Mouse (Mus musculus) lung, embryonic 14.5 days (tissue): ENCODE results near the gene Mzf1. TPM values are rescaled to one million over a fixed set of nuclear protein-coding genes. Genes with fewer than 3 reads are reported as not detected.

Source experiments
- ATAC-seq: fragments of 200-750 bp; cut with Nextera tagmentation; 2 replicates; pipeline ENCODE4 v1.8.0; 2017; ENCODE audit warnings: mild to moderate bottlenecking, moderate TSS enrichment, moderate library complexity; ENCODE audit not compliant: insufficient read depth
- DNase-seq: peaks from one replicate; pipeline ENCODE4 v3.0.0-alpha.2; 2015
- H3K27ac ChIP-seq: fragments of 300-500 bp; sonication (generic); 2 replicates; pipeline ENCODE4 v1.5.1; 2014; ENCODE audit warnings: low read depth, mild to moderate bottlenecking, moderate library complexity
- H3K27me3 ChIP-seq: fragments of 300-500 bp; sonication (generic); 2 replicates; pipeline ENCODE4 v1.6.1; 2014; ENCODE audit warnings: low read length, control low read depth; ENCODE audit not compliant: insufficient read depth
- H3K36me3 ChIP-seq: fragments of 300-500 bp; sonication (generic); 2 replicates; pipeline ENCODE4 v1.6.1; 2014; ENCODE audit warnings: control low read depth; ENCODE audit not compliant: insufficient read depth
- H3K4me1 ChIP-seq: fragments of 300-500 bp; sonication (generic); 2 replicates; pipeline ENCODE4 v1.6.1; 2014; ENCODE audit warnings: antibody characterized with exemption, control low read depth; ENCODE audit not compliant: insufficient read depth
- H3K4me2 ChIP-seq: fragments of 300-500 bp; sonication (generic); 2 replicates; pipeline ENCODE4 v1.6.1; 2014; ENCODE audit warnings: mild to moderate bottlenecking
- H3K4me3 ChIP-seq: fragments of 300-500 bp; sonication (generic); 2 replicates; pipeline ENCODE4 v1.5.1; 2014; ENCODE audit warnings: low read depth, low read length
- H3K9ac ChIP-seq: fragments of 300-500 bp; sonication (generic); 2 replicates; pipeline ENCODE4 v1.6.1; 2014
- H3K9me3 ChIP-seq: fragments of 300-500 bp; sonication (generic); 2 replicates; pipeline ENCODE4 v1.6.1; 2016; ENCODE audit warnings: low read depth, low read length, control low read depth
- CTCF ChIP-seq: IDR thresholded peaks from 2 replicates; pipeline ENCODE4 v1.5.1; 2016; ENCODE audit warnings: antibody characterized with exemption, low read depth
- WGBS: fragments of 180-500 bp; shearing (Covaris S2); extraction: QIAGEN DNeasy Blood & Tissue Kit; methylation state at CpG from one replicate; pipeline ENCODE4 v1.1.7; 2014; 5-methylcytosine and 5-hydroxymethylcytosine counted together
- polyA plus RNA-seq: library from polyadenylated mRNA; unstranded; fragments of >200 nt; fragmentation: Nextera tagmentation; extraction: Ambion mirVana; gene quantifications from 2 replicates; pipeline ENCODE4 v1.2.1, GENCODE M21; 2014

Gene Mzf1
- polyA plus RNA-seq, 1 experiment from 2014 or later = 2.3 TPM

DNA sequence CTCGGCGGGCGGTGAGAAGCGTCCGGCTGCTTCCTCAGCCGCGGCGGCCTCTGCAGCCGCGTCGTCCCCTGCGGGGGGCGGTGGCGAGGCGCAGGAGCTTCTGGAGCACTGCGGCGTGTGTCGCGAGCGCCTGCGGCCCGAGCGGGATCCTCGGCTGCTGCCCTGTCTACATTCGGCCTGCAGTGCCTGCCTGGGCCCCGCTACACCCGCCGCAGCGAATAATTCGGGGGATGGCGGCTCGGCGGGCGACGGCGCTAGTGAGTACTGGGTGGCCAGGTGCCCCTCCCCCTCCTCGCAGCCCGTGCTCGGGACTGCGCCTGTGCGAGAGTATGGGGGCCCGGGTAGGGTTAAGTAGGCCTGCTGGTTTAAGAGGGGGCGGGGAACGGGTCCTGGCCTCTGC is 29.8 kb downstream of the Mzf1 start:
- peak overlapping the region; percentile 96 for H3K4me3 ChIP-seq
- ATAC-seq = peak; percentile 38
- peak; percentile 39 for TF ChIP-seq CTCF
- H3K27me3 ChIP-seq = no peaks in the 10 kb centered on the region
- under 1% methylated on average over 44 of the region's 44 CpGs for WGBS
- H3K27ac ChIP-seq = peak overlapping the region; percentile 99
- peak overlapping the region; percentile 96 for H3K9ac ChIP-seq
- peaks cover 48% of the 10 kb centered on the region for H3K36me3 ChIP-seq
- H3K9me3 ChIP-seq = no peaks in the 10 kb centered on the region
- DNase-seq = peak; percentile 80
- no peaks in the 10 kb centered on the region for H3K4me1 ChIP-seq
- peak overlapping the region; percentile 83 for H3K4me2 ChIP-seq

DNA sequence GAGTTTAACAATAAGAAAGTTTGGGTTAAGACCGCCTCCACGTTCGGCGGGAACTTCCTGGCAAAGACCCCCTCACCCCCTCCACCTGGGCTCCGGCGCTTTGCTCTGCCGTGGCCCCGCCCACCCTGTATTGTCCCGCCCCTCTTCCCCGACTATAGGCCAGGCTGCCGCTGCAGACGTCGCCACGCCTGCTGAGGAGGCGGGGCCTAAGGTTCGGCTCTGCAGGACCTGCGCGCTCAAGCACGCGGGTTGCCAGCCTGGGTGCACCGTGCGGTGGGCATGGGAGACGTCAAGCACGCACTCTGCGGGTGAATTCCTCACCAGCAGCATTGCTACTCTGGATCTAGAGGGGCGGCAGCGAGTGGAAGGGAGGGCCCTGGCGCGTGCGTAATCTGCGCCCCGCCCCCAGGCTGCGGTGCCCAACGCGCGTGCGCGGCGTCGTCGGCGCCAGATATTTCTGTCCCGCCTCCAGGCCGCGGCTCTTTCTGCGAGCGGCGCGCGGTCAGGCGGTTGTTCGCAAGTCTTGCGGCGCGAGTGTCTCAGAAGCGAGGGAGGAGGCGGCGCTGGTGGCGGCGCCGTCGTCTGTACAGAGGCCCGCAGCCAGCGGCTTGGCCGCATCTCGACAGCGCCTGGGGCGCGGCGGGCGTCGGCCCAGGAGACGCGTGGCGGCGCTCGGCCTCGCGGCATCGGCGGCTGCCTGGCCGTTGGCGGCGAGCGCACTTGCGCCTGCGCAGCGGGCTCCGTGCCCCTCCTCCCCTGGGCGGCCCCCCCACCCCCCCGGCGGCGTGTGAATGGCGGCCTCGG is 30.4 kb downstream of the Mzf1 start:
- Histone ChIP-seq H3K27ac (peak overlapping the region; percentile 99), H3K27me3 (no peaks in the 10 kb centered on the region), H3K9me3 (no peaks in the 10 kb centered on the region), H3K36me3 (peaks cover 41% of the 10 kb centered on the region), H3K4me1 (no peaks in the 10 kb centered on the region), H3K9ac (peak overlapping the region; percentile 96), H3K4me2 (peak overlapping the region; percentile 83), H3K4me3 (peak overlapping the region; percentile 96)
- ATAC-seq = peak; percentile 81
- under 1% methylated on average over 94 of the region's 95 CpGs for WGBS
- 0 out of 2 replicates have a peak, but pooled peaks have one; percentile 16 for TF ChIP-seq CTCF
- peak; percentile 97 for DNase-seq

DNA sequence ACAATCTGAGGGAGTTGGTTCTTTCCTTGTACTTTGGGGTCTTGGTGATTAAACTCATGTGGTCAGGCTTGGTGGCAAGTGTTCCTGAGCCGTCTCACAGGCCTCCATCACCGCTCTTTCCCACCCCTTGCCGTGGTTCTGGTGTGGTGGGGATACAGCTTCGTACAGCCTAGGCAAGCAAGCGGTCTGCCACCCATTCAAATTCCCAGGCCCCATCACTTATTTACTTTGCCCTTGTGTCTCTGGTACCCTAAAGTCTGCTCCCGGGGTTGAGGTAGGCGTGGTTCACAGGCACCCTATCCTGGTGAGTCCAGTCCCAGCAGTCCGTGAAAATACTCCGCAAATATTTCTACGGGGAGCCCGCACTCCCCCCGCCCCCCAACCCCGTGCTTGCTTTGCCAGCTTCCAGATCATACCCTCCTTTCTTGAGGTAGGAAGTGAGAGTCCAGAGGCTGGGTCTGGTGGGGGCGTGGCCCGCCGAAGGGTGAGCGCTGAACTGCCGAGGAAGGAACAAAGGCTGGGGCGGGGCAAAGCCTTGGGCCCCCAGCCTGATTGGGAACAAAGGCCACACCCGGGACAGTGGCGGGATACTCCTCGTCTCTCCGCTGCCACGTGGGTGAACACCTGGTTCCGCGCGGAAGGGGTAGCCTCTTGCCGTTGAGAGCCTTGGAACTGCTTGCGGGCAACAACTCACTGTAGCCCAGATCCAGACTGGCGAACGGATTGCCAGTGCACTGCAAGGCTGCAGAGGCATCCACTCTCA is 31.6 kb downstream of the Mzf1 start:
- H3K4me3 ChIP-seq = peak overlapping the region; percentile 96
- WGBS = 3% methylated on average over 31 of the region's 31 CpGs
- ATAC-seq = peak; percentile 72

DNA sequence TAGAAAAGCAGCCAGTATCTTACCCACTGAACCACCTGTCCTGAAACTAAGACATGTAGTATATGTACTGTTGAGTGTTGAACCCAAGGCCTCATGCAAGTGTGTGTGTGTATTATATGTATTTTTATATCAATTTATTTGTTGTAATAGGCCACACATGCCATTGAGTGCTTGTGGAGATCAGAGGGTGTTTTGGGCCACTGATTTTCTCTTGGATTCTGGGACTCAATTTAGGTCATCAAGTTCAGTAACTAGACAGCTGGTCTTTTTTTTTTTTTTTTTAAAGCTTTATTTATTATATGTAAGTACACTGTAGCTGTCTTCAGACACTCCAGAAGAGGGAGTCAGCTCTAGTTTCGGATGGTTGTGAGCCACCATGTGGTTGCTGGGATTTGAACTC is 39.3 kb downstream of the Mzf1 start:
- no peaks in the 10 kb centered on the region for H3K27me3 ChIP-seq
- DNase-seq = no peak
- H3K27ac ChIP-seq = no peak overlapping the region
- H3K36me3 ChIP-seq = no peaks in the 10 kb centered on the region
- no peak overlapping the region for H3K9ac ChIP-seq
- no peak overlapping the region for H3K4me2 ChIP-seq
- no peaks in the 10 kb centered on the region for H3K4me1 ChIP-seq
- WGBS = 88% methylated on average over 1 of the region's 1 CpGs
- TF ChIP-seq CTCF = no peak
- ATAC-seq = no peak
- no peaks in the 10 kb centered on the region for H3K9me3 ChIP-seq
- no peak overlapping the region for H3K4me3 ChIP-seq

More for the DNA sequence above, 31.6 kb downstream of the Mzf1 start:
- Histone ChIP-seq H3K9ac (peak overlapping the region; percentile 96), H3K36me3 (peaks cover 30% of the 10 kb centered on the region), H3K4me2 (peak overlapping the region; percentile 83), H3K4me1 (no peaks in the 10 kb centered on the region), H3K27ac (peak overlapping the region; percentile 99), H3K27me3 (no peaks in the 10 kb centered on the region), H3K9me3 (no peaks in the 10 kb centered on the region)
- TF ChIP-seq CTCF = no peak
- peak; percentile 94 for DNase-seq

DNA sequence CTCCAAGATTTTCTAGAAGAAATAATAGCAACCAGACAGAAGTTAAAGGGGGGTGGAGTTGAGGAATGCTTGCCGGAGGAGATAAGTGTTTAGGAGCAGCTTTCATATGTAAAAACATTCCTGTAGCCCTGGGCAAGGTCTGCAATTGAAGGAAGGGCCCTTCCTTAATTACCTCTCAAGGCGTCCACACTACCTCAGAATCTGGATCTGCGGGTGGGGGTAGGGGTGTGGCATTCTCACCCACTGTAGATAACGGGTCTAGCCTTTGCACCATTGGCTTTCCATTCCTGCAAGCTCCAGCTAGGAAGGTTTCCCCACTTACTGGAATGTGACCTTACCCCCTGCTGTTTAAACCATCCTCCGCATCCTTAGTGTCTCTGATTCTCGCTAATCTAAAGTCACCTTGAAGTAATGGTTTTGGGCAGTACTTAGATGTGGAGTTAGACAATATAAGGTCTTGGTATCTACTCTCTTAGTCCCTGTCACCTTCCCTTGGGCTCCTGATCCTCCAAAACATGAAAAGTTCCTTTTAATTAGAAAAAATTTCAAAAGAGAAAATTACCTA is 40.2 kb downstream of the Mzf1 start:
- no peak for DNase-seq
- Histone ChIP-seq H3K36me3 (no peaks in the 10 kb centered on the region), H3K4me2 (no peak overlapping the region), H3K9me3 (no peaks in the 10 kb centered on the region), H3K9ac (no peak overlapping the region), H3K4me3 (no peak overlapping the region), H3K27ac (no peak overlapping the region), H3K27me3 (no peaks in the 10 kb centered on the region), H3K4me1 (no peaks in the 10 kb centered on the region)
- WGBS = 44% methylated on average over 6 of the region's 6 CpGs
- ATAC-seq = no peak
- TF ChIP-seq CTCF = no peak

DNA sequence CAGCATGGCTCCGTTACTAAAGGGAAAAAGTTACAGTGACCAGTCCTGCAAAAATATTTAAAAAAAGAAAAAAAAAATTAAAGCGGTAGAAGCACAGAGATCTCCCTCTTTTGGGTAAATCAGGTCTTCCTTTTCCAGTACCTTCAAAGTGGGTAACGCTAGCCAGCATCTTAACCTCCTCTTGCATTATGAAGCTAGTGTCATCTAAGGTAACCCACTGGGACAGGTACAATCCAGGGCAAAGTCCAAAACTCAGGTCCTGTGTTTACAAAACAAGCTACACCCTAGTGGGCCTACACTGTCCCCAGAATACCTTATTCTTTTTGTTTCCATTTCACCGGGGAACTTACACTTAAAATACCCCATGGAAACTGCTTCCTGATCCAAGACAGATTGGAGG is 40.9 kb downstream of the Mzf1 start:
- H3K4me2 ChIP-seq = no peak overlapping the region
- H3K4me1 ChIP-seq = no peaks in the 10 kb centered on the region
- no peak overlapping the region for H3K27ac ChIP-seq
- ATAC-seq = no peak
- H3K9ac ChIP-seq = no peak overlapping the region
- 65% methylated on average over 4 of the region's 4 CpGs for WGBS
- no peak for TF ChIP-seq CTCF
- DNase-seq = no peak
- H3K36me3 ChIP-seq = no peaks in the 10 kb centered on the region
- H3K9me3 ChIP-seq = no peaks in the 10 kb centered on the region
- no peaks in the 10 kb centered on the region for H3K27me3 ChIP-seq
- no peak overlapping the region for H3K4me3 ChIP-seq
